Mouse (Mus musculus) forebrain, embryonic 16.5 days (tissue): ENCODE results near the gene Pcbp3. TPM values are rescaled to one million over a fixed set of nuclear protein-coding genes. Genes with fewer than 3 reads are reported as not detected.

ENCODE experiments used
- ATAC-seq: fragments of 200-750 bp; cut with Nextera tagmentation; 2 replicates; pipeline ENCODE4 v1.8.0; 2017; ENCODE audit warnings: mild to moderate bottlenecking, moderate library complexity
- H3K27ac ChIP-seq: fragments of 300-500 bp; sonication (generic); 2 replicates; pipeline ENCODE4 v1.5.1; 2014; ENCODE audit warnings: low read length, control low read depth
- H3K27me3 ChIP-seq: fragments of 300-500 bp; sonication (generic); replicated peaks from 2 replicates; pipeline ENCODE4 v1.6.1; 2014; ENCODE audit warnings: low read length; ENCODE audit not compliant: control insufficient read depth, insufficient read depth
- H3K36me3 ChIP-seq: fragments of 300-500 bp; sonication (generic); 2 replicates; pipeline ENCODE4 v1.6.1; 2014; ENCODE audit not compliant: control insufficient read depth, insufficient read depth
- H3K4me1 ChIP-seq: fragments of 300-500 bp; sonication (generic); replicated peaks from 2 replicates; pipeline ENCODE4 v1.6.1; 2014; ENCODE audit warnings: low read length; ENCODE audit not compliant: control insufficient read depth, insufficient read depth
- H3K4me2 ChIP-seq: fragments of 300-500 bp; sonication (generic); 2 replicates; pipeline ENCODE4 v1.6.1; 2014; ENCODE audit warnings: mild to moderate bottlenecking, low read length, control low read depth
- H3K4me3 ChIP-seq: fragments of 300-500 bp; sonication (generic); replicated peaks from 2 replicates; pipeline ENCODE4 v1.5.1; 2014; ENCODE audit warnings: mild to moderate bottlenecking, low read length, control low read depth
- H3K9ac ChIP-seq: fragments of 300-500 bp; sonication (generic); replicated peaks from 2 replicates; pipeline ENCODE4 v1.6.1; 2014; ENCODE audit warnings: low read depth, low read length, control low read depth
- H3K9me3 ChIP-seq: fragments of 300-500 bp; sonication (generic); 2 replicates; pipeline ENCODE4 v1.6.1; 2016; ENCODE audit warnings: low read length; ENCODE audit not compliant: control insufficient read depth
- WGBS: fragments of 180-500 bp; shearing (Covaris S2); extraction: QIAGEN DNeasy Blood & Tissue Kit; methylation state at CpG from one replicate; pipeline ENCODE4 v1.1.7; 2014; 5-methylcytosine and 5-hydroxymethylcytosine counted together
- polyA plus RNA-seq: library from polyadenylated mRNA; unstranded; fragments of >200 nt; fragmentation: Nextera tagmentation; extraction: Ambion mirVana; gene quantifications from 2 replicates; pipeline ENCODE4 v1.2.1, GENCODE M21; 2015

Gene Pcbp3
- polyA plus RNA-seq, 1 experiment from 2014 or later, result 64.2 TPM

DNA sequence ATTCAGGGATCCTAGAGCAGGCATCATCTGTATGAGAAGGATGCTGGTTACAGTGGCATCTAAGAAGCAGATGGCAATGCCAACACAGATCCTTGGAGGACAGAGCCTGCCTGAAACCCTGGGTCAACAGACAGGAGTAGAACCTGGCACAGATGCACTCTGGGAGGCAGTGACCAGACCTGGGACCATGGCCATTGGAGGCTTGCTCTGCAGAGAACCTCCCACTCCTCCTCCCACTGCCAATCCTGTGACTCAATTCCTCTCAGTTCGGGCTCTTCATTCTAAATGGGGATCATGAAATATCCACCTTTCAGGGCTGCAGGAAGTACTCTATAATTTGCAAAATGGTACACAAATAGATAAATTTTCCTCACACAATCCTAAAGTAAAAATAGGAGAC lies 120.5 kb downstream of the Pcbp3 start:
- no peak overlapping the region for H3K9ac ChIP-seq
- no peaks in the 10 kb centered on the region for H3K36me3 ChIP-seq
- ATAC-seq, result no peak
- H3K4me1 ChIP-seq, result no peaks in the 10 kb centered on the region
- no peak overlapping the region for H3K27ac ChIP-seq
- no peak overlapping the region for H3K4me3 ChIP-seq
- no peak overlapping the region for H3K4me2 ChIP-seq
- H3K27me3 ChIP-seq, result no peaks in the 10 kb centered on the region
- H3K9me3 ChIP-seq, result no peaks in the 10 kb centered on the region
- WGBS, result 83% methylated on average over 1 of the region's 1 CpGs

- Histone ChIP-seq H3K4me3 (no peak overlapping the region), H3K4me1 (no peaks in the 10 kb centered on the region), H3K27me3 (no peaks in the 10 kb centered on the region), H3K4me2 (no peak overlapping the region), H3K9me3 (no peaks in the 10 kb centered on the region), H3K36me3 (no peaks in the 10 kb centered on the region), H3K9ac (no peak overlapping the region), H3K27ac (no peak overlapping the region)
- no peak for ATAC-seq
- 56% methylated on average over 5 of the region's 5 CpGs for WGBS
These were observed 121.1 kb downstream of the Pcbp3 start for GRCm38 (mm10) chr10:76840566-76840965.

- no peak overlapping the region for H3K4me3 ChIP-seq
- H3K4me2 ChIP-seq, result no peak overlapping the region
- H3K27me3 ChIP-seq, result no peaks in the 10 kb centered on the region
- H3K36me3 ChIP-seq, result no peaks in the 10 kb centered on the region
- peak; percentile 90 for ATAC-seq
- WGBS, result 62% methylated on average over 14 of the region's 14 CpGs
- H3K9ac ChIP-seq, result no peak overlapping the region
- H3K27ac ChIP-seq, result no peak overlapping the region
- no peaks in the 10 kb centered on the region for H3K9me3 ChIP-seq
- no peaks in the 10 kb centered on the region for H3K4me1 ChIP-seq
These were observed 126.0 kb downstream of the Pcbp3 start for GRCm38 (mm10) chr10:76835497-76836357.

- Histone ChIP-seq H3K27me3 (no peaks in the 10 kb centered on the region), H3K9ac (no peak overlapping the region), H3K4me2 (no peak overlapping the region), H3K9me3 (no peaks in the 10 kb centered on the region), H3K36me3 (no peaks in the 10 kb centered on the region), H3K4me1 (no peaks in the 10 kb centered on the region), H3K27ac (no peak overlapping the region), H3K4me3 (no peak overlapping the region)
- ATAC-seq, result no peak
- 88% methylated on average over 1 of the region's 1 CpGs for WGBS
These were observed 128.8 kb downstream of the Pcbp3 start for GRCm38 (mm10) chr10:76832841-76833240.

GRCm38 (mm10) chr10:76831915-76832314 lies 129.8 kb downstream of the Pcbp3 start:
- ATAC-seq, result no peak
- no peaks in the 10 kb centered on the region for H3K36me3 ChIP-seq
- no peaks in the 10 kb centered on the region for H3K27me3 ChIP-seq
- no peak overlapping the region for H3K27ac ChIP-seq
- no peak overlapping the region for H3K9ac ChIP-seq
- H3K4me3 ChIP-seq, result no peak overlapping the region
- 84% methylated on average over 2 of the region's 2 CpGs for WGBS
- no peaks in the 10 kb centered on the region for H3K9me3 ChIP-seq
- no peak overlapping the region for H3K4me2 ChIP-seq
- H3K4me1 ChIP-seq, result no peaks in the 10 kb centered on the region

GRCm38 (mm10) chr10:76831151-76831550 lies 130.5 kb downstream of the Pcbp3 start:
- H3K9ac ChIP-seq, result no peak overlapping the region
- no peak for ATAC-seq
- H3K9me3 ChIP-seq, result no peaks in the 10 kb centered on the region
- H3K4me2 ChIP-seq, result no peak overlapping the region
- no peaks in the 10 kb centered on the region for H3K36me3 ChIP-seq
- H3K27me3 ChIP-seq, result no peaks in the 10 kb centered on the region
- no peaks in the 10 kb centered on the region for H3K4me1 ChIP-seq
- no peak overlapping the region for H3K4me3 ChIP-seq
- H3K27ac ChIP-seq, result no peak overlapping the region
- WGBS, result 52% methylated on average over 1 of the region's 1 CpGs

DNA sequence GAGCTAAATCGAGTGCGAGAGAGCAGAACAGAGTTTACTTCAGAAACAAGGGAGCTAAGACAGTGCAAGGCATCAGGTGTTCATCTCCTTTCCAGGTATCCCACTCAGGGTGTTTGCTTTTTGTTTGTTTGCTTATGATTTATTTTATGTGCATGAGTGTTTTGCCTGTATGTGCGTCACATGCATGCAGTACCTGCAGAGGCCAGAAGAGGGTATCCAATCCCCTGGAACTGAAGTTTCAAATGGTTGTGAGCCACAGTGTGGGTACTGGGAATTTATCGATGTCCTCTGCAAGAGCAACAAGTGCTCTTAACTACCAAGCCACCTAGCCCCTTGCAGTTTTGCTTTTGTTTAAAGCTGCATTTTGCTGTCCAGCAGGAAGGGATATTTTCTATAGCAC lies 132.8 kb downstream of the Pcbp3 start:
- H3K36me3 ChIP-seq, result no peaks in the 10 kb centered on the region
- H3K4me1 ChIP-seq, result no peaks in the 10 kb centered on the region
- no peak overlapping the region for H3K4me2 ChIP-seq
- WGBS, result 99% methylated on average over 4 of the region's 4 CpGs
- no peak overlapping the region for H3K4me3 ChIP-seq
- no peaks in the 10 kb centered on the region for H3K27me3 ChIP-seq
- no peak overlapping the region for H3K9ac ChIP-seq
- no peak for ATAC-seq
- H3K9me3 ChIP-seq, result no peaks in the 10 kb centered on the region
- no peak overlapping the region for H3K27ac ChIP-seq

DNA sequence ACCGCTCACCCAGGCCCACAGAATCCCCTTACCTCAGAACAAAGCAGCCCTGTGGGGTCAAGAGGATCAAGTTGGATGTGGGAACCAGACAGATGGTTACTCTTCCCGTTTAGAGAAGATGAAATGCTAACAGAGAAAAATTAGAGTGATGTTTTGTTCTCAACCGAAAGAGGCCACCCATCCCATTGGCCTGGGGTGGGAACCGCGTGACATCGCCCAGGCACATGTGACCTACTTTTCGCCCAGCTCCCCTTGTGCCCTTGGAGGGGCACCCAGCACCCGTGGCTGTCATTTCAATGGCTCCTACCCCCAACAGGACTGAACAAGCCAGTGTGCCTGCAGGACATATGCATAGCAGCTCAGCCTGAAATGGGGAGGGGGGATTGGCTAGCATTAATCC lies 139.0 kb downstream of the Pcbp3 start:
- no peak for ATAC-seq
- H3K4me1 ChIP-seq, result no peaks in the 10 kb centered on the region
- WGBS, result 89% methylated on average over 8 of the region's 8 CpGs

GRCm38 (mm10) chr10:76819321-76819720 lies 142.4 kb downstream of the Pcbp3 start:
- no peaks in the 10 kb centered on the region for H3K36me3 ChIP-seq
- H3K4me1 ChIP-seq, result peaks cover 7% of the 10 kb centered on the region
- no peak overlapping the region for H3K4me2 ChIP-seq
- H3K4me3 ChIP-seq, result no peak overlapping the region
- no peak overlapping the region for H3K27ac ChIP-seq
- no peak for ATAC-seq
- H3K9ac ChIP-seq, result no peak overlapping the region
- no peaks in the 10 kb centered on the region for H3K27me3 ChIP-seq
- no peaks in the 10 kb centered on the region for H3K9me3 ChIP-seq
- WGBS, result 60% methylated on average over 2 of the region's 2 CpGs

More for the DNA sequence above, 139.0 kb downstream of the Pcbp3 start:
- Histone ChIP-seq H3K27me3 (no peaks in the 10 kb centered on the region), H3K4me2 (no peak overlapping the region), H3K9me3 (no peaks in the 10 kb centered on the region), H3K27ac (no peak overlapping the region), H3K9ac (no peak overlapping the region), H3K36me3 (no peaks in the 10 kb centered on the region), H3K4me3 (no peak overlapping the region)
